Mouse (Mus musculus) lung, postnatal 25 days (tissue): ENCODE measurements around the gene Eif2d.
"Not testable (repeated sequence)": the region's sequence is repeated elsewhere in the genome, so short reads cannot be mapped to it uniquely, and the experiment has no call there.

Source experiments
- DNase-seq: peaks from one replicate; pipeline ENCODE4 v3.0.0; 2022; ENCODE audit warnings: low spot score

Eif2d gene

DNA sequence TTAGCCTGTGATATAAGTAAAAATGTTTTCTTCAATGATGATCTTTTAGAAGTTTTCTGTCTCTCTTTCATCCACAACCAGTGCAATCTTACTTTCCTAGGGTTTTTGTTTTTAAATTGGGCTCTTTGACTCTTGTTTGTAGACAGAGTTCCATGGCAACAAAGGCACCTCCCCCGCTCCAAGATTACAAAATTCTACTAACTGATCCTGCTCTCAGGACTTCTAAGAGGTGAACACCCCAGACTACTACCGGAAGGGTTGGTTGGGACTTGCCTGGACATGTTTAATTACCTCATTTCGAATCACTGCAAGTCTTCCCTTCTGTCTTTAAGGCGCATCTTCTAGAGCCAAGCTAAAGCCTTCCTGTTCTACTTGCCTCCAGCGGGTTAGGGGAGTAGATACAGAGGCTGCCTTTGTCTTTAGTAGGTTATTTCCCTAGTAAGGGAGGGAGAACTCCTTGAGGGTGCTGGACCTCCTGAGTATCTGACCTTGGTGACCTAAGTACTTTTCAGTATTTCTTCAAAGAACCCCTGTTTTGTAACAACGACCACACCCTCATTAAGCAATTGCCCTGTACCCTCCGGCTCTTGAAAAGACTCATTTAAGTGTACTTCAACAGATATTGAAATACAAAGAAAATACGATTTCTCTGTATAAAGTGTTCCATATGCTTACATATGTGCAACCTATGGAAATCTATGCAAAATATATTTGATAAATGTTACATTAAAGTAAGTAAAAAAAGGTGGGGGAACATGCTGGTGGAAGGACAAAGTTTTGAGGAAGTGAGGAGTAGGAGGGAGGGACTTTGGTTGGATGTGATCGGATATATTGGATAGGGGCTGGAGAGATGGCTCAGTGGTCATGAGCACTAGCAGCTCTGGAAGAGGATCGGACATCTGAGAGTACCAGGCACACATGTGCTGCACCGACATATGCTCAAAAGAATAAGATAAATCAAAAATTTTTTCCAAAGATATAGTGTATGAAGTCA, 13.6 kb upstream of the Eif2d start:
- DNase-seq: peak; percentile 66

DNA sequence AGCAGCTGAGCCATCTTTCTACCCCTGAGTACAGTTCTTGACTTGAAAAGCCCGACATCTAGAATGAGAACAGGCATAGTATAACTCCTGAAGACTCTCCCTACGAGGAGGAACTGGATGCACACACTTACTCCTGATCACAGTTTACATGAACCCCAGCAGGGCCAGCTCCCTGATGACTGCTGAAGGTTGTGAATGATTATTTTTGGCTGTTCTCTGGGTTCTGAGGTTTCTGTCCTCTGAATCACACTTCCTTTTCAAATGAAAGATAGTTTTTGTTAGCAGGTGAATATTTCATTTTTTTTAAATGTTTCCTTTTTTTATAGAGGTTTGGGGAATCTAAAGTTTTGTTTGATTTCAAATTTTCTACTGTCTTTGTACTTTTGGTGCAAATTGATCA, 11.5 kb upstream of the Eif2d start:
- DNase-seq: no peak

DNA sequence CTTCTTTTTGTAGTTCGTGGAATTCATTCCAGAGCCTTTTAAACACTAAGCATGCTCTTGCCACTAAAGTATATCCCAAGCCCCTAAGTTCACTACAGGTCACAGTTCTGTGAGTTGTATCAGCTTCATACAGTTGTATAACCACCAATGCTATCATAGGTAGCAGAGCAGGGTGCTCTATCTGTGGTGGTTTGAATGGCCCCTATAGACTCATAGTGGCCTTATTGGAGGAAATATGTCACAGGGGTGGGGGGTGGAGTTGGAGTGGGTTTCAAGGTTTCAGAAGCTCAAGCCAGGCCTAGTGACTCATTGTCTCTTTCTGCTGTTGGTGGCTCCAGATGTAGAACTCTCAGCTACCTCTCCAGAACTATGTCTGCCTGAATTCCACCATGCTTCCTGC, 10.5 kb upstream of the Eif2d start:
- no peak for DNase-seq

DNA sequence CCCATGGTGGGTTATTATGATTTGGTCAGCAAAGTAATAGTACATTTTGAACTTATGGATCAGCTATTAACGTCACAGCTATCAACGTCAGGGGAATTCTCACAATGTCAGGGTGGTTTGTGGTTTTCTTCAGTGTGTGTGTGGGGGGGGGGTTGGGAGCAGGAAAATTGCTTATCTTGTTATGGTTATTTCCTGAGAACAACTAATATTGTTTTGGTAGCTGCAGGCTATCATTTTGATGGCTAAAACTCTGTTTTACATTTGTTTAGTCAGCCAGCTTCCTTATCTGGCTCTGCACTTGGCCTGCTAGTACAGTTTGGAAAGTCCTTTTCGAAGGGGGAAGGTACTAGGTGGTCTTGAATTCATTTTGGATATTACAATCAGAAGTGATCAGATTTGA, 7.8 kb upstream of the Eif2d start:
- DNase-seq: not testable (repeated sequence)

DNA sequence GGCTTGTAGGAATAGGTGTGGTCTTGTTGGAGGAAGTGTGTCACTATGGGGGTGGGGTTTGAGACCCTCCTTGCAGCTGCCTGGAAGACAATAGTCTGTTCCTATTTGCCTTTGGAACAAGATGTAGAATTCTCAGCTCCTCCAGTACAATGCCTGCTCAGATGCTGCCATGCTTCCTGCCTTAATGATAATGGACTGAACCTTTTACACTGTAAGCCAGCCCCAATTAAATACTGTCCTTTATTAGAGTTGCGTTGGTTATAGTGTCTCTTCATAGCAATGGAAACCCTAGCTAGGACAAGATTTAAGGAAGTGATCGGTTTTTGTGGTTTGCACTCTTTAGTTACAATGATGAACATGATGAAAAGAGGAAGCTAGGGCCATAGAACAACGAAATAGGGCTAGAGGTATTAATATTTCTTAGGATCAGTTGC, 6.8 kb upstream of the Eif2d start:
- DNase-seq: no peak

DNA sequence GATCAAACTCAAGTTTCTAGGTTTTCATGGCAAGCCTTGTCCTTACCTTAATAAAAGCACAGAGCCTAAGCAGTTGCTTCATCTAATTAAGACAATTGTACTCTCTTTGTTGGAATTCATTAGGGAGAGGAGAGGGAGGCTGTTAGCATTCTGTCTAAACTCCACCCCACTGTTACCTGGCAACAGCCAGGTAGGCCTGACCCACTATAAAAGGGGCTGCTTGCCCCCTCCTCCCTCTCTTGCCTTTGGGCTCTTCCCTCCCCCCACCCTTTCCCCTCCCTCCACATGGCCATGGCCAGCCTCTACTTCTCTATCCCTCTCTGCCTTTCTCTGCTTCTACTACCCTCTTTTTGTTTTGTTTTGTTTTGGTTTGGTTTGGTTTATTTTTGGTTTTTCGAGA, 3.5 kb upstream of the Eif2d start:
- DNase-seq: no peak

DNA sequence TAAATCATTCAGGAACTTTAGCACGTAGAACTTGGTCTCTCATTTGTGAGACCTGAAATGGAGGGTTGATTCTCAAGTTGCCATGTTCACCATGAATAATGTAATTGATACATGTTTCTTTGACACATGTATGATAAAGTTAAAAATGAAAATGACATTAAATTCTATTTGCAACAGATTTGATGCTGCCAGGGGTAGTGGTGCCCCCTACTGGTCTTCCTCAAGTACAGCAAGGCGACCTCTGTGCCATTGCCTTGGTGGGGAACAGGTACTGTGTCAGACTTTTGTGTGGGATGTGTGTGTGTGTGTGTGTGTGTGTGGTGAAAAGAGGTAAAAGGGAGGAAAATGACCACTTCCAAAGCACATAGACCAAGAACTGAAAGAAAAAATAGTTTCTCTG, 2.5 kb downstream of the Eif2d start:
- DNase-seq: peak; percentile 40

DNA sequence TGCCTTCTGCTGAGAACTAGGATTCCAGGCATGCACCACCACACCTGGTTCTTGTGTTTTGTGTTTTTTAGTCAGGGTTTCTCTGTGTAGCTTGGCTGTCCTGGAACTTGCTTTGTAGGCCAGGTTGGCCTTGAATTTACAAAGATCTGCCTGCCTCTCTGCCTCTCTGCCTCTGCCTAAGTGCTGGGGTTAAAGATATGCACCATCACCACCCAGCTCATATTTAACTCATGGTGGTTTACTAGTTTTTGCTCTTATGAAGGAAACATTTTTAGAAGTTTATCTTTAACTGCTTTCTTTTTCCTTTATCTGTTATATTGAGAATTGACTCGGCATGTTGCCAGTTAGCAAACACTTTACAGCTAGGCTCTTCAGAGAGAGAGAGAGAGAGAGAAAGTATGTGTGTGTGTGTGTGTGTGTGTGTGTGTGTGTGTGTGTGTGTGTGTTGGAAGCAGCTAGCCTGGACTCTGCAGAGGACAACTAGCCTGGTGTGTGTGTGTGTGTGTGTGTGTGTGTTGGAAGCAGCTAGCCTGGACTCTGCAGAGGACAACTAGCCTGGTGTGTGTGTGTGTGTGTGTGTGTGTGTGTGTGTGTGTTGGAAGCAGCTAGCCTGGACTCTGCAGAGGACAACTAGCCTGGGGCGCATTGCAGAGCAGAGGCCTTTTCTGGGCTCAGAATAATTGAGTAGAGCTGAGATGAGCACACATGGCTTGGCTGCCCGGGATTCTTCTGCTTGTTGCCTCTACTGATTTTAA, 6.8 kb downstream of the Eif2d start:
- not testable (repeated sequence) for DNase-seq

DNA sequence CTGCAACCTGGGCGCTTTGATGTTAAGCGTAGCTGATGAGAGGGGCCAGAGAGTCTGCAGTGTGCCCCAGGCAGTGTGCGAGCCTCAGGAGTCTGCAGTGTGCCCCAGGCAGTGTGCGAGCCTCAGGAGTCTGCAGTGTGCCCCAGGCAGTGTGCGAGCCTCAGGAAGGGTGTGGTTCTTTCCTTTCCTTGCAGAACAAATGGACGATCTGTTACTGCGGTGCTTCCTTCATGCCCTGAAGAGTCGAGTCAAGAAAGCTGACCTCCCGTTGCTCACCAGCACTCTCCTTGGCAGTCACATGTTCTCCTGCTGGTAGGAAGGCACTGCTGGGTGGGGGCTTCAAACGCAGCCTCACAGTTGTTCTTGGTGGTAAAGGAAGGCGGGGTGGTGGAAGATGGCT, 8.1 kb downstream of the Eif2d start:
- peak; percentile 69 for DNase-seq

DNA sequence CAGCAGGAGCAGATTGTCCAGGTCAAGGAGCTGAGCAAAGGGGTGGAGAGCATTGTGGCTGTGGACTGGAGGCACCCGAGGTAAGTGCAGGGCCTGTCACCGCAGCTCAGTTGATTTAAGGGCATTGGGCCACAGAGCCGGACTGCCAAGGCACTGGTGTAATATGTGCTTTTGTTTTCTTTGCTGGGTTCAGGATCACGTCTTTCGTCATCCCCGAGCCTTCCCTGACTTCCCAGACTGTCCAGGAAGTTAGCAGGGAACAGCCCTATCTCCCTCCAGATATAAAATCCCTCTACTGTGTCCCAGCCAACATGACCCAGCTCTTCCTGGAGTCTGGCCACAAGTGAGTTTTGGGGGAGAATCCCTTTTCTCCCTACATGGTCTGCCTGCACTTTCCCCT, 11.4 kb downstream of the Eif2d start:
- no peak for DNase-seq

DNA sequence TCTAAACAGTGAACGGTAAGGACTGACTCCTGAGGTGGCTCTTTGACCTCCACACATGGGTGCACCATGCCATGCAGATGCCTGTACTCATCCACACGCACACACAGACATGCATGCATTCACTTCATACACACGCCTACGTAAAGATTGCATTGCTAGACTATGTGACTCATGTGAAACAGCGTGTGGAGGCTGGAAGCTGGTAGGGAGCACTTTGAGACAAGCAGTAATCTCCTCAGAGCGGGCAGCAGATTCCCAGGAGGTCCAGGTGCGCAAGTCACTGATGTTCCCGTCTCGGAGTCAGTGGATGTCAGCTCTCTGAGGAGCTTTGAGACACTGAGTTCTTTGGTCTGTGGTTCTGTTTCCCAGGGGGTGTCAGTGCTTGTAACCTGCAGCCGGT, 14.6 kb downstream of the Eif2d start:
- no peak for DNase-seq

DNA sequence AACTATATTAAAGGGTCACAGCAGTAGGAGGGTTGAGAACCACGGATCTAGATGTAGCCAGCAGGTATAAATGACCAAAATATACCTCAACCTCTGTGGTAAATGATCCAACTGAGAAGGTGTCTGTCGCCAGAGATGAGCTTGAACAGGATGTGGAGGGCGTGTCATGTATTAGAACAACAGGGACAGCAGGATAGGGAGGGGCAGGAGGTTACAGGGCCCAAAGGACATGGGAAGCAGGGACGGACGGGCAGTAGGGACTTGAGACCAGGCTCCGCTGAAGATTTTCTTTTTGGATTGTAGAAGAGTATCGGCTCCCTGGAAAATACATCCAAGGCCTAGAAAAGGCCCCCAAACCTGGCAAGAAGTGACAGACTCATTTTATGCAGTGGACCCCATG, 20.0 kb downstream of the Eif2d start:
- DNase-seq: peak; percentile 64

DNA sequence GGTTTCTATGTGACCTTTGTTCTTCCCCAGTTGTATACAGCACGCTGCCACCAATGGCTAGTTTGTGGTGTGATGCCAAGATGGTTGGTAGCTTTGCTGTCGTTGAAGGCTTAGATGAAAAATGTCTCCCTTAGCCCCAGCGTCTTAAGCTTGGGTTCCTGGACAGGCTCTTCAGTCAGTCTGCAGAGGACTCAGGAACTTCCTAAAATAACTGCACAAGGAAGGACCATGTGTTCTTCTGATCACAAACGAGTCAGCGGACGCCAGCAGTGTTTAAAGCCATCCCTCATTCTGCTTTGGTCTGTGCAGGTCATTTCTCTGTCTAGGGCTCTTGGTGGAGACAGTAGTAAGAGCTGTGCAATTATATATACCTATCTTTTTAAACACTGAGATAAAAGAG, 20.8 kb downstream of the Eif2d start:
- DNase-seq: no peak

DNA sequence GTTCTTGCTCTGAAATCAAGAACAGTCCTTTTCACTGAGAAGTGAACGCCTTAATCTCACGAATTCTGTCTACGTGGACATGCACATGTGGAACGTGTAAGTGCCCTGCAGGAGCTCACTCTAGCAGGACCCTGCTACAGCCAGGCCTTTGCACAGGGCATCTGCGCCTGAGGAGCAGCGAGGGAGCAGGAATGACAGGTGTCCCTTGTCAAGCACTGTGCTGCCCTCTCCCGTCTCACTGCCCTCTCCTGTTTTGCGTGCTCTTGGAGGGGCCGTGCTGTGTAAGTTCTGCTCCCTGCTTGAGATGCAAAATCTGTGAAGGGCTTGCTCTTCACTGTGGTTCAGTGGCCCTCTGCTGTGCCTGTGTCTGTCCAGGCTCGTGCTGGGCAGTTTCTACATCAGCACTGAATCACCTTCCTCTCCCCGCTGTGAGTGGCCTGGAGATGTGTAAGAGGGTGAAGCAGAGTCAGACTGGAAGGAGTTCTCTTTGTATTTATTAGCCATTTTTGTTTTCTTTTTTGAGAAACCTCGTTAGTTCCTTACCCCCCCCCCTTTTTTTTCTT, 21.4 kb downstream of the Eif2d start:
- no peak for DNase-seq

DNA sequence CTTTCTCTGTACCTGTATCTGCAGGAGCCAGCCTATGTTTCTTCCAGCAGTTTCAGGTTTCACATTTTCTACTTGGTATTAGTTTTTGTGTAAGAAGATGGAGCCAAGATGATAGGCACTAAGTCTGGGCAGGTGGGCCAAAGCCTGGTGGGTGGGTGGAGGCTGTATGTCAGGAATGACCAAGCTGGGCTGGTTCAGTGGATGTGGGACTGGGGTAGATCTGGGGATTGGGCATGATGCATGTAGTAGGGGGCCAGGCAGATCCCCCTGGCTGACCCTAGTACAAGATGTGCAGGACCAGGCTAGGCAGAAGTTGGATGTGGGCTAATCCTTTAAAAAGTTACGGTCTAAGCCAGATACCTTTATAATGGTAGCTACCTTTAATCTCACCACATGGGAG, 22.2 kb downstream of the Eif2d start:
- no peak for DNase-seq

DNA sequence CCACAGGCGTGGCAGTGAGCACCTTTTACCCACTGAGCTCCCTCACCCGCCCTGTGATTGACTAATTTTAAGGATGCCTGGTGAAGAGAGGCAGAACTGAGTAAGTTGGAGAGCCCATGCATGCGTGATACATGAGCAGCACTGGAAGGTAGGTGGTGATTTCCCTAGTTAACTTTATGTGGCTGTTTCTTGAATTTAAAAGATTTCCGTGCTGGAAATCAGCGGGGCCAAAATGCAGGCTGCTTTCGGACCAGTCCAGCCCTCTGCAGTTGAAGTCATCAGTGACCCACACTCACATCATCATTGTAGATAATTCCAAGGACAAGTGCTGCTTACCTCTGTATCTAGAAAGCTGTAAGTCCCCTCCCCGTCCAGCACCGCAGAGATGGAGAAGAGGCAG, 22.8 kb downstream of the Eif2d start:
- DNase-seq: no peak

DNA sequence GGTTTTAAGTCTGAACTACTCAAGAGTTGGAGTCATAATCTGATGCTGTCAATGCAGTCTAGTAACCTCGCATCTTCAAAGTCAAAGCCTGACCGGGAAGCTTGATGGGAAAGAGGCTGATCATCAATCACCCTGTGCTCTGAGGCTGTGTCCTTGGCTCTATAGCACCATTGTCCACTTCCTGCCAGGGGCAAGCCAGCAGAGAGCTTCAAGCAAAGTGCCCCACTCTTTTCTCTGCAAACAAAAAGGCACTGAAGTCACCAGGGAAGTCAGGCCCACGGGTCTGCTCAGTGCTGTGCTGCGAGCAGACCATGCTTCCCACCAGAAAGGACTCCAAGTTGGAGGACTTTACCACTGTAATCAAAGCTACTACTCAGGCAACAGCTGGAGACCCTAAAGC, 24.3 kb downstream of the Eif2d start:
- no peak for DNase-seq

DNA sequence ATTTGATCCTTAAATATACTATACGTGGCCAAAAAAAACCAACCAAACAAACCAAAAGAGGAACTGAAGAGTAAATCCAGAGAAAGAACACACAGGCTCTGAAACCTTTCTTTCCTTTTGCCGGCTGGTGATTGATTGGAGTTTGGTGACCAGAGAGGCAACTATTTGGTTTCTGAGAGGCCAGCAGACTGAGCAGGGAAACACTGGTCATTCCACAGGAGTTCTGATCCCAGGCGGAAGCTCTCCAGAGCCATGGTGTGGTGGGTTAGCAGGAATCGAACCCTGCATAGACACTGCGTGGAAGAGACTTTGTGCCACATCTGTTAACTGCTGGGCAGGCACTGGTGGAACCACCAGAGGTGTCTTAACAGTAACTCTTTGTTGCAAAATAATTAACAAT, 25.1 kb downstream of the Eif2d start:
- DNase-seq: no peak

DNA sequence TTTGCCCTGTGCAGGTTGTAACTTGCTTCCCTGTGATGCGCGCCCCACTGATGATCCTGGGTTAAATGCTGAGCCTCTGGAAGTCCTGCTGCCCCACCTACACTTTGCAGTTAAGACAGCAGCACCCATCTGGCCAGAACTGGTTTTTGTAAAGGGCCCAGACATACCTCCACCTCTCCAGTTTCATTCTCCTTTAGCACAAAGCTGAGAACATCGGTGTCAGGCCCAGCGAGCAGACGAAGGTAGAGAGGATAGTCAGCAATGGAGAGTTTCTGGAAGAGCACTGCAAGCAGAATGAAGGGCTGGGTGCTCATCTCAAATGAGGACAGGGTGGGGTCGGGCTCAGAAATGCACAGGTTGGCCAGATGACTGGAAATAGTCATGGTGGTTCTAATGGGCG, 27.4 kb downstream of the Eif2d start:
- no peak for DNase-seq

DNA sequence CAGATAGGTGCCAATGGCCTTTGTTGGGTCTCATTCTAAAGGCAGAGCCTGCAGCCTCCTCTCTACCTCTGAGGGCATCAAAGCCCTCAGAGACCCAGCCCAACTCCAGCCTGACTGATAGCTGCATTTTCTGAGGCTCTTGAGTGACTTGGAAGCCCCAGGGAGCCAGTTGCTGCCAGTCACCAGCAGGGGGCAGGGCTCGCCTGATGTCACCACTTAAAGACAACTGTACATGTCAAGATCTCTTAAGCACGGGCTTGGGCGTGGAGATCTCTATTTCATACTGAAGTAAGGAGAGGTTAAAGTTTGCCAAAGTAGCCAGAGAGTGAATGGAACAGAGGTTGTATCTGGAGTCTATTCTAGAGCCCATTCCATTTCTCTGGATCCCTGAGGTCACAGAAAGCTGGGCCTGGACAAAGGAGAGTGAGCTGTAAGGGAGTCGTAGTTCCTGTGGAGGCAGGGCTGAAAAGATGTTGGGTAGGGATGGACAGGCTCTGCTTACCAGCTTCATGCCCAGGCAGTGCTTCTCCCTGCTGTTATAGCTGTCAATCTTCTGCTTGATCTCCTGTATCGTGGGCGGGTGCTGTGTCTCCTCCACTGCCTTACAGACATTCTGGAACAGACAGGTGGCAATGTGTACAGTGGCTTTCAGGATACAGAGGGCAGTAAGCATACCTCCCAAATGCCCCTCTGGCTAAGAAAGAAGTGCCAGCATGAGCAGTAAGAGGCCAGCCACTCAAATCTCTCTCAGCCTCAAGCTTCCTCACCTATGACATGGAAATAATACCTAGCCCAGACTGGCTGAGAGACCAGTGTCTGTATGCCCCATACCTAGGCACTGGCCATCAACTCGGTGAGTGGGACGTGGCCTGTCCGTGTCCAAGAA, 28.9 kb downstream of the Eif2d start:
- peak; percentile 85 for DNase-seq

DNA sequence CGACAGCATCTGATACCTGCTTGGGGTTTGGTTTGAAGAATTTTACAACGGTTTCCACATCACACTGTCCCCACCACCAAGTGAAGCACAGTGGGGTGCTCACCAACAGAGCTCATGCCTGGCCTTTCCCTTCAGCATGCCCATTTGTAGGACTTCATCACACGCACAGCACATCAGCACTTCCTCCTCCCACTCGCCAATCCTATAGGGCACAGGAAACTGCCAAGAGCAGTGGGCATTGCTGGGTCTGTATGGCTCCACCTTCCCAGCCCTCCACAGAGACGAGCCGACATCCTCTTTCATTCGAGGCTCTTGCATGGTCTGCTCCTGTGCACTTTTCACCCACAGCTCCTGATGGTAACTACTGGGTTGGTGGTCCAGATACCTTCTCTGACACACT, 30.2 kb downstream of the Eif2d start:
- DNase-seq: no peak
